Mouse (Mus musculus): Measurements from ENCODE around the gene Sh3bgrl2.

Gene Sh3bgrl2

GRCm38 (mm10) chr9:83628669-83629612, 80.8 kb downstream of the Sh3bgrl2 start:
- DNase-seq (ENCODE audit: low spot score in 2 of 2), result no peak

GRCm38 (mm10) chr9:83630341-83630740, 82.2 kb downstream of the Sh3bgrl2 start:
- DNase-seq (ENCODE audit: low spot score in 2 of 2), result no peak

GRCm38 (mm10) chr9:83631920-83632319, 83.8 kb downstream of the Sh3bgrl2 start:
- no peak for DNase-seq (ENCODE audit: low spot score in 2 of 2)

GRCm38 (mm10) chr9:83634703-83635102, 86.6 kb downstream of the Sh3bgrl2 start:
- DNase-seq (ENCODE audit: low spot score in 2 of 2), result no peak

GRCm38 (mm10) chr9:83635997-83636396, 87.9 kb downstream of the Sh3bgrl2 start:
- no peak for DNase-seq (ENCODE audit: low spot score in 2 of 2)

GRCm38 (mm10) chr9:83643139-83643538, 95.0 kb downstream of the Sh3bgrl2 start:
- no peak for DNase-seq (ENCODE audit: low spot score in 2 of 2)

GRCm38 (mm10) chr9:83643833-83644232, 95.7 kb downstream of the Sh3bgrl2 start:
- DNase-seq (ENCODE audit: low spot score in 2 of 2), result no peak

GRCm38 (mm10) chr9:83646215-83646614, 98.1 kb downstream of the Sh3bgrl2 start:
- DNase-seq (ENCODE audit: low spot score in 2 of 2), result no peak

- DNase-seq (ENCODE audit: low spot score in 2 of 2), result no peak
These were observed 98.6 kb downstream of the Sh3bgrl2 start for GRCm38 (mm10) chr9:83646691-83647090.

- no peak for DNase-seq (ENCODE audit: low spot score in 2 of 2)
These were observed 100.0 kb downstream of the Sh3bgrl2 start for GRCm38 (mm10) chr9:83647919-83648705.

GRCm38 (mm10) chr9:83648733-83649132, 100.6 kb downstream of the Sh3bgrl2 start:
- no peak for DNase-seq (ENCODE audit: low spot score in 2 of 2)

- DNase-seq (ENCODE audit: low spot score in 2 of 2), result no peak
These were observed 103.9 kb downstream of the Sh3bgrl2 start for GRCm38 (mm10) chr9:83652015-83652414.

- DNase-seq (ENCODE audit: low spot score in 2 of 2), result no peak
These were observed 104.6 kb downstream of the Sh3bgrl2 start for GRCm38 (mm10) chr9:83652590-83653172.

- no peak for DNase-seq (ENCODE audit: low spot score in 2 of 2)
These were observed 106.5 kb downstream of the Sh3bgrl2 start for GRCm38 (mm10) chr9:83654601-83655000.

GRCm38 (mm10) chr9:83656960-83657651, 109.0 kb downstream of the Sh3bgrl2 start:
- no peak for DNase-seq (ENCODE audit: low spot score in 2 of 2)

GRCm38 (mm10) chr9:83657652-83658002, 109.5 kb downstream of the Sh3bgrl2 start:
- no peak for DNase-seq (ENCODE audit: low spot score in 2 of 2)

GRCm38 (mm10) chr9:83659081-83659480, 111.0 kb downstream of the Sh3bgrl2 start:
- DNase-seq (ENCODE audit: low spot score in 2 of 2), result no peak

GRCm38 (mm10) chr9:83661811-83662210, 113.7 kb downstream of the Sh3bgrl2 start:
- no peak for DNase-seq (ENCODE audit: low spot score in 2 of 2)

GRCm38 (mm10) chr9:83663981-83664897, 116.1 kb downstream of the Sh3bgrl2 start:
- DNase-seq (ENCODE audit: low spot score in 2 of 2), result no peak

- no peak for DNase-seq (ENCODE audit: low spot score in 2 of 2)
These were observed 116.8 kb downstream of the Sh3bgrl2 start for GRCm38 (mm10) chr9:83664951-83665350.

GRCm38 (mm10) chr9:83667031-83667430, 118.9 kb downstream of the Sh3bgrl2 start:
- DNase-seq (ENCODE audit: low spot score in 2 of 2), result no peak
